Mouse (Mus musculus): ENCODE measurements around the gene Wdcp. TPM values are rescaled to one million over a fixed set of nuclear protein-coding genes. Genes with fewer than 3 reads are reported as not detected.
A peak's percentile ranks its signal among the peaks of the same experiment; 100 is the strongest.

Wdcp gene
- polyA plus RNA-seq, 1 experiment from 2014 or later, result 11.8 TPM

DNA sequence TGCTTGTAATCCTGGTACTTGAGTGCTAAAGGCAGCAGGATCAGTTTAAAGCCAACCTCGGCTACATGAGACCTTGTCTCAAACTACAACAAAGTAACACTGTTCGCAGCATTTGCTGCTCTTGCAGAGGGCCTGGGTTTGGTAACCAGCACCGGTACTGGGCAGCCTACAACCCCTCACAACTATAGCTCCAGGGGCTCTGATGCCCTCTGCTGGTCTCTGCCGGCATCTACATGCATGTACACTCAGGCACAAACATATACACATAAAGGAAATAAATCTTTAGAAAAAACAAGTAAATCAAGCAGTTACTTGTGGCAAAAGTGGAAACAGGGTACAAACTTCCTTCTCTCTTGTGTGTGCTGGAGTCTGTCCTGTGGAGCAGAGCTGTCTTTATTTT is 19.6 kb downstream of the Wdcp start:
- TF ChIP-seq CTCF (IDR thresholded peaks at IDR 0.05) (peak; percentile 39), EP300 (IDR thresholded peaks at IDR 0.05) (no peak)
- Histone ChIP-seq H3K4me2 (replicated peaks; ENCODE audit: low read depth, low read length) (no peak overlapping the region), H3K9me3 (ENCODE audit: low read length) (no peaks in the 10 kb centered on the region), H3K27me3 (replicated peaks; ENCODE audit: insufficient read depth, low read length) (no peaks in the 10 kb centered on the region), H3K9ac (replicated peaks; ENCODE audit: low read depth) (no peak overlapping the region), H3K4me1 (ENCODE audit: insufficient read depth, low read depth, low read length) (no peaks in the 10 kb centered on the region; the same call in 1 of the 2 replicates), H3K36me3 (ENCODE audit: insufficient read depth, low read length) (no peaks in the 10 kb centered on the region), H3K27ac (ENCODE audit: low read length) (no peak overlapping the region), H3K4me3 (ENCODE audit: low read depth, low read length) (no peak overlapping the region)
- no peak for ATAC-seq
- 87% methylated on average over 4 of the region's 4 CpGs for WGBS
- no peak for DNase-seq (ENCODE audit: low spot score)

DNA sequence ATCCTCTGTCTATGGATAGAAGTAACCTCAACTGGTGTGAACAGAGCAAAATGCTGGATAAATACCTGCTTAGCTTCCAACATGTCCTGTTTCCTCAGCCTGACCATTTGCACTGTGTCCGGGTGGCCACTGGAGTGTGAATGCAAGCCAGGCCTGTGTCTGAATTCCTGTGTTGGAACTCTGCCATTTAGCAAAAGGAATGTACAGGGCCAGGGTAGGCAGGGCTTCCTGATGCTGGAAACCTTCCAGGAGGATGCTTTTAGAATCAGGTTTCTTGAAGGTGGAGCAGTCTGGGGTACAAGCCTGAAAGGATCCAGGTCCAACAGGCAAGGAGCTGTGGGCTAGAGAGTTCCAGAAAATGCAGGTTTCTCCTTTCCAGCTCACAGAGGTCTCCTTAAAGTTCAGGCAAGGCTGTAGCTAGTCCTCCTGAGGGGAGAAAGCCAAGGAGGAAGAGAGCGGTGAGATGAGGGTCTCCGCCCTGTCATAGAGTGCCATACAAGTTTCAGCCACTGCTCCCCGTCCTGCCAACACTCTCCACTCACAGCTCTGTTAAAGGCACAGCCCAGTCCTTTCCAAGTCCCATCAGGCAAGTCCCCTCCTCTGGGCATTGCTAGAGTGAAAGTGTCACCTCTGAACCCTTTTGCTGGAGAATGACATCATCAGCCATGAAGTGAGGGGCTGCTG is 20.7 kb downstream of the Wdcp start:
- H3K9ac ChIP-seq (replicated peaks; ENCODE audit: low read depth), result no peak overlapping the region
- 23% methylated on average over 4 of the region's 4 CpGs for WGBS
- H3K9me3 ChIP-seq (ENCODE audit: low read length), result no peaks in the 10 kb centered on the region
- H3K4me1 ChIP-seq (ENCODE audit: insufficient read depth, low read depth, low read length), result no peaks in the 10 kb centered on the region; the same call in 1 of the 2 replicates
- no peak overlapping the region for H3K4me3 ChIP-seq (ENCODE audit: low read depth, low read length)
- TF ChIP-seq EP300 (IDR thresholded peaks at IDR 0.05) (no peak), CTCF (IDR thresholded peaks at IDR 0.05) (peak; percentile 19)
- no peaks in the 10 kb centered on the region for H3K36me3 ChIP-seq (ENCODE audit: insufficient read depth, low read length)
- H3K4me2 ChIP-seq (replicated peaks; ENCODE audit: low read depth, low read length), result no peak overlapping the region
- no peak overlapping the region for H3K27ac ChIP-seq (ENCODE audit: low read length)
- ATAC-seq (peak; percentile 79), DNase-seq (ENCODE audit: low spot score) (peak; percentile 80)
- H3K27me3 ChIP-seq (replicated peaks; ENCODE audit: insufficient read depth, low read length), result no peaks in the 10 kb centered on the region

DNA sequence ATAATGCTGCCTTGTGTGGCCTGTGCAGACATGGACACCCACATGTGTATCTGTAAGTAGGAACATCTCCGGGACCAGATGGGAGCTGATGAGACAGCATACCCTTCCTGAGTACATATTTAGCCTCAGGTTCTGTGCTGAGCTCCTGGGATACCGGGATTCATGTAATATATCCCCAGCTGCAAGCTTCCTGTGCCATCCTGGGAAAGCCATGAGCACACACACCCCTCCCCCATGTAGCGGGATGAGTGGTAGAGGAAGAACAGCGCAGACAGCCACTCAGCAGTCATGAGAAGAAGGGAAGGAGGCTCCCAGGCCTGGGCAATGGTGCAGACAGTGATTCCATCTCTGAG is 21.2 kb downstream of the Wdcp start:
- DNase-seq (ENCODE audit: low spot score), result no peak
- H3K4me3 ChIP-seq (ENCODE audit: low read depth, low read length), result no peak overlapping the region
- H3K36me3 ChIP-seq (ENCODE audit: insufficient read depth, low read length), result no peaks in the 10 kb centered on the region
- 53% methylated on average over 4 of the region's 4 CpGs for WGBS
- H3K27ac ChIP-seq (ENCODE audit: low read length), result no peak overlapping the region
- H3K27me3 ChIP-seq (replicated peaks; ENCODE audit: insufficient read depth, low read length), result no peaks in the 10 kb centered on the region
- TF ChIP-seq CTCF (IDR thresholded peaks at IDR 0.05) (no peak), EP300 (IDR thresholded peaks at IDR 0.05) (no peak)
- no peak overlapping the region for H3K4me2 ChIP-seq (replicated peaks; ENCODE audit: low read depth, low read length)
- no peaks in the 10 kb centered on the region for H3K9me3 ChIP-seq (ENCODE audit: low read length)
- H3K9ac ChIP-seq (replicated peaks; ENCODE audit: low read depth), result no peak overlapping the region
- no peak for ATAC-seq
- H3K4me1 ChIP-seq (ENCODE audit: insufficient read depth, low read depth, low read length), result no peaks in the 10 kb centered on the region; the same call in 1 of the 2 replicates

DNA sequence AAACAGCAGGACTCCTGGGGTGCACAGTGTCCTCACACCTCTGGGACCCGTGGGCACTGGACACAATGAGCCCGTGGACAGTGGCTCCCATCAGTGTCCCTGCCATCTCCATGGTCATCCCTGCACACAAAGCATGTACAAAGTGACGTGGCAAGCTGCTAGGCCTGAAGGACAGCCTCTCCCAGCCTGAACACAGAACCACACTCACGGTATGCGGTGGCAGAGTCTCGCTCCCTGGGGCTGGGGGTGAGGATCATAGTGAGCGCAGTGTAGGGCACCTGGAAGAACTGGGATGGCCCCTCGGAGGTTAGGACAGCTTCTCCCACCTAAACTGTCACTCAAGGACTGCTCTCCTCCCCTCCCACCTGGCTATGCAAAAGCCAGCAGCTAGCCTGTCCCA is 25.8 kb downstream of the Wdcp start:
- TF ChIP-seq CTCF (IDR thresholded peaks at IDR 0.05) (no peak), EP300 (IDR thresholded peaks at IDR 0.05) (no peak)
- H3K4me2 ChIP-seq (replicated peaks; ENCODE audit: low read depth, low read length), result no peak overlapping the region
- no peak overlapping the region for H3K9ac ChIP-seq (replicated peaks; ENCODE audit: low read depth)
- no peak overlapping the region for H3K4me3 ChIP-seq (ENCODE audit: low read depth, low read length)
- no peaks in the 10 kb centered on the region for H3K36me3 ChIP-seq (ENCODE audit: insufficient read depth, low read length)
- no peak for DNase-seq (ENCODE audit: low spot score)
- peaks cover 3% of the 10 kb centered on the region for H3K4me1 ChIP-seq (ENCODE audit: insufficient read depth, low read depth, low read length)
- 82% methylated on average over 8 of the region's 8 CpGs for WGBS
- no peak for ATAC-seq
- no peaks in the 10 kb centered on the region for H3K9me3 ChIP-seq (ENCODE audit: low read length)
- no peak overlapping the region for H3K27ac ChIP-seq (ENCODE audit: low read length)
- H3K27me3 ChIP-seq (replicated peaks; ENCODE audit: insufficient read depth, low read length), result no peaks in the 10 kb centered on the region

DNA sequence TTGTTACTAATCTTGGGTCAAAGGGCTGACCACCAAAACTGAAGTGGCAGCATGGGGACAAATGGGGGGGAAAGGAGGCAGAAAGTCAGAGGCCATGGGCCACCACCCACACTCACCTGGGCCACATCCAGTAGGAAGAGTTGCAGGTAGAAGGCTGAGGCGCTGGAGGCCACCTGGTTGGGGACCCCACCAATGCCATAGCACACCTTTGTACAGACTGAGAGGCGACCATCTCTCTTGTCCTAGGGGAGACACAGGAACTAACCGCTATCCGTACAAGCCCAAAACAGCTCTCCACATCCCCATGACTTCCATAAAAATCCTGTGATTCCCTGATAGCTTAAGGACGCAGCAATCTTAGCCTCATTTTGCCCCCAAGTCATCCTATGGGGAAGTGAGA is 28.2 kb downstream of the Wdcp start:
- no peak overlapping the region for H3K4me3 ChIP-seq (ENCODE audit: low read depth, low read length)
- H3K36me3 ChIP-seq (ENCODE audit: insufficient read depth, low read length), result no peaks in the 10 kb centered on the region
- no peak overlapping the region for H3K27ac ChIP-seq (ENCODE audit: low read length)
- TF ChIP-seq CTCF (IDR thresholded peaks at IDR 0.05), result no peak
- no peak for TF ChIP-seq EP300 (IDR thresholded peaks at IDR 0.05)
- DNase-seq (ENCODE audit: low spot score) (no peak), ATAC-seq (no peak)
- H3K9ac ChIP-seq (replicated peaks; ENCODE audit: low read depth), result no peak overlapping the region
- no peaks in the 10 kb centered on the region for H3K9me3 ChIP-seq (ENCODE audit: low read length)
- no peak overlapping the region for H3K4me2 ChIP-seq (replicated peaks; ENCODE audit: low read depth, low read length)
- no peaks in the 10 kb centered on the region for H3K27me3 ChIP-seq (replicated peaks; ENCODE audit: insufficient read depth, low read length)
- 87% methylated on average over 5 of the region's 5 CpGs for WGBS
- peaks cover 11% of the 10 kb centered on the region for H3K4me1 ChIP-seq (ENCODE audit: insufficient read depth, low read depth, low read length)

DNA sequence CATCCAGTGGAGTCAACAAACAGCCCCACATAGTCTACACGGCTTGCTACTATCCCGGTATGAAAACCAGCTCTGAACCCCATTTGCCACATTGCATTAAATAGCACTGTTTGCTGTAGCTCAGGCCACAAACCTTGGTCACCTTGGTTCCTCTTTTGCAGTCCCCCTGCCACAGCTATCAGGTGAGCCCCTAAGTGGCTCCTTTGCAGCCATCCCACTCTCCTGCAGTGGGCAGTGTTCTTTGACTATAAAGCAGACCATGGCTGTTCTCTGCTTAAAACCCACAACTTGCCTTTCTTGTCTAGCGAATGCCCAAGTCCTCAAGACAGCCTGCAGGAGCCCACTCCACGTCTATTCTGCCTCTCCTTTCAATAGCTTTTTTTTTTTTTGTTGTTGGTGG is 29.2 kb downstream of the Wdcp start:
- H3K4me1 ChIP-seq (ENCODE audit: insufficient read depth, low read depth, low read length), result peaks cover 11% of the 10 kb centered on the region
- TF ChIP-seq CTCF (IDR thresholded peaks at IDR 0.05) (no peak; the same call in 1 of the 2 replicates), EP300 (IDR thresholded peaks at IDR 0.05) (no peak)
- no peak overlapping the region for H3K4me2 ChIP-seq (replicated peaks; ENCODE audit: low read depth, low read length)
- H3K27ac ChIP-seq (ENCODE audit: low read length), result no peak overlapping the region
- ATAC-seq (no peak), DNase-seq (ENCODE audit: low spot score) (no peak)
- no peaks in the 10 kb centered on the region for H3K27me3 ChIP-seq (replicated peaks; ENCODE audit: insufficient read depth, low read length)
- no peak overlapping the region for H3K4me3 ChIP-seq (ENCODE audit: low read depth, low read length)
- no peaks in the 10 kb centered on the region for H3K36me3 ChIP-seq (ENCODE audit: insufficient read depth, low read length)
- WGBS, result 51% methylated on average over 4 of the region's 4 CpGs
- no peak overlapping the region for H3K9ac ChIP-seq (replicated peaks; ENCODE audit: low read depth)
- H3K9me3 ChIP-seq (ENCODE audit: low read length), result no peaks in the 10 kb centered on the region

Data from lung, postnatal 0 days (tissue).